Mouse (Mus musculus): Measurements from ENCODE around the gene Hecw2.

The Hecw2 gene

DNA sequence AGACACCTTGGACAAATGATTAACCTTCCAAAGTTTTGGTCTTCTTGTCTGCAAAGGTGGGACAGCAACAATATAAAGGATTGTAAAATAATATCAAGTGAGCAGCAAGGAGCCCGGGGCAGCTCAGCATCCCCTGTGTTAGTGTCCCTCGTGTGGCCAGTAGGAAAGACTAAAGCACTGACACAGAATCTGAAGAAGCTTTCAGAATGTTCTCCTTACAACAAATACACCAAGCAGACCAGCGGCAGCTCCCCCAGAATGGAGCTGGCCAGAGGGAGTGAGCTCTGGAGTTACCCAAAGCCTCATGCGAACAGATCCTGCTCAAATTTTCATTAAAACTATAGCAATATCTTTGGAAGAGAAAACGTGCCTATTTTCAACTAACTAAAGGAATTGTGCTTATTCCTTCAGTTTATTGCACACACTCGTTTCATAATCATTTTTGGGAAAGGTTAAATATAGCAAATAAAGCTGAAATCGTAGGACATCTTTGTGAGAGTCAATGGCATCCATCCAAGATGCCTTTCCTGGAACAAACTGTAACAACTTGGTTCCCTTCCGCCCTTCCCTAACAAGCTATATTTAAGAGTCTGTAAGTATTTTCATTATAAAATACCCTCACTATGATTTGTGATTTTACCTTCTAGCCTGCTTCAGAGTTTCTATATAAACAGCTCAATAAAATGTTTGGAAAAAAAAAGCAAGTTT lies 208.6 kb downstream of the Hecw2 start:
- no peak for DNase-seq (ENCODE audit: low spot score in 2 of 2)

DNA sequence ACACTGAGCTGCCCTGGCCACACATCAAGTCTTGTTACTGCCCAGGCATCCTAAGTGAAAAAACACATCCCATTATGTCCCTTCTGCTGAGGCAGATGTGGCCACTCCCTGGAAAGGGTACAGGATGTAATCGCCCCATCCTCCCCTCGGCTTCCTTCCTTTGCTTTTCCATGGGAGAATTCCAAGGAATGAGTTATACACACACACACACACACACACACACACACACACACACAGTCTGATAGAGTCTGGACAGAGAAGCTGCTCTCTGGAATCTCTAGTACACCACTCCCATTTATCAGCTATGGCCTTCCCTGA lies 216.5 kb downstream of the Hecw2 start:
- no peak for DNase-seq (ENCODE audit: low spot score in 2 of 2)

DNA sequence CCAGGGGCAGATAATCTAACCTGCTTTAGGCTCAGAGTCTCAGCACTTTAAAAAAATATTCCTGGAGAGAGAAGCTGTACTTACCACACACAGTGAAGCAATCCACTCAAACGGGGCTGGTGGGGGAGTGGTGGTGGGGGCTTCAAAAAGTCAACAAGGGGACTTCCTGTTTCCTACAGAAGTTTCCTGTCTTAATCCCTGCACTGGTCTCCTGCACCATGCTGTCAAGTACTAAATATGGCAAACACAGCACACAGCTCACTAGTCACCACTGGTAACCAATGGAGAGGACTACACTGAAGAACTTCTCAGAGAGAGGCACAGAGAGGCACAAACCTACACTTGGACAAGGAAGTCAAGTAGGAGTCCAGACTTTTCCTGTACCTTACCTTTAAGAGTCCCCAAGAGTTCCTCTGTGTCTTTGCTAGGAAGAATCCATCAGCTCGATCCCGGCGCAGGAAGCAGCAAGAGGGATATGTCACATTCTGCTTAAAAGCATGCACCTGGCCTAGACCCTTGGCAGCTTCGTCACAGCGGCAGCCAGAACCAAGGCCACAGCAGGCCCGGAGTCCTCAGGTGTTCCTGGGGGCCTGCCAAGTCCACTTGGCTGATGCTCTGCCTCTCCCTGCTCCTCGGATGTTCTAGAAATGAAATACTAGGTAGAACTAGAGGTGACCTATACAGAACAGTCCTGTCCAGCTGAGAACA lies 217.0 kb downstream of the Hecw2 start:
- no peak for DNase-seq (ENCODE audit: low spot score in 2 of 2)

DNA sequence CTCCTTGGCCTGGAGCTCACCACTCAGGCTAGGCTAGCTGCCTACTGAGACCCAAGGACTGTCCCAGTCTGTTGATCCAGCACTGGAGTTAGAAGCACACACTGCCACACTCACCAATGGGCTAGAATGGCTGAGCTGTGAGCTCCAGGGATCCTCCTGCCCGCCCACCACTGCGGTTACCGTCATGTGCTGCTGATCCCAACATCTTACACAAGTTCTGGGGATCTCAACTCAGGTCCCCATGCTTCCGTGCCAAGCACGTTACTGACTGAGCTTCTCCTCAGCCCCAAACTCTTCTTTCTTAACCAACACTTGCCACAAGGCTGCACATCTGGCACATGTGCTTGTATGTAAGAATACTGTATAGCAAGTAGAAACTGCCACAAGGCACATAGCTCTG lies 218.2 kb downstream of the Hecw2 start:
- no peak for DNase-seq (ENCODE audit: low spot score in 2 of 2)

DNA sequence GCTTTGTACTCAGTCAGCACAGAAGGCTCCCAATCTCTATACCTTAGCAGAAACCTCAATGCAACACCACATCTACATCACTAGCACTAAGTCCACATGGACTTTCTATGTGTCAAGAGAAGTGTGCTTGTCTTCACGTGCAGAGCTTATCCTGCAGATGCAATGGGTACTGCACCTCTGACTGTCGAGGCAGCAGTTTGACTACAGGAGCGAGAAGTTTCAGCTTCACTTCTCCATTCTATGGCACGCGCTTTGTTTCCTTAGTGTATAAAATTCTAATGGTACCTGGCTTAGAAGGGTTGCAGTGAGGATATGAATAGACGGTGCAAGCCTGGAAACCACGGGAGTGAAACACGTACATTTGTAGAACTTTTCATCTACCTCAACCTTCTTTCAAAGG lies 218.9 kb downstream of the Hecw2 start:
- no peak for DNase-seq (ENCODE audit: low spot score in 2 of 2)

DNA sequence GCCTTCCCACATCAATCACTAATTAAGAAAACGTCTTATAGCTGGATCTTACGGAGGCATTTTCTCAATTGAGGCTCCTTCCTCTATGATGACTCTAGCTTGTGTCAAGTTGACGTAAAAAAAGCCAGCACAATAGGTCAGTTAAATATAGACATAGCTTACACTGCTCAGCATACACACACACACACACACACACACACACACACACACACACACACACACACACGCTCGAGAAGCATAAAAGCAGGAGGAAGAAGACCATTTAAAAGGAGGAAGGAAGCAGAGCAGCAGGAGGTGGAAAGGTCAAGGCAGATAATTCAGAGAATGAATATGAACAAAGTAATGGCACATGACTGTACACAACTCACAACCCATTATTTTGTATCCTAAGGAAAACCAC lies 220.0 kb downstream of the Hecw2 start:
- no peak for DNase-seq (ENCODE audit: low spot score in 2 of 2)

DNA sequence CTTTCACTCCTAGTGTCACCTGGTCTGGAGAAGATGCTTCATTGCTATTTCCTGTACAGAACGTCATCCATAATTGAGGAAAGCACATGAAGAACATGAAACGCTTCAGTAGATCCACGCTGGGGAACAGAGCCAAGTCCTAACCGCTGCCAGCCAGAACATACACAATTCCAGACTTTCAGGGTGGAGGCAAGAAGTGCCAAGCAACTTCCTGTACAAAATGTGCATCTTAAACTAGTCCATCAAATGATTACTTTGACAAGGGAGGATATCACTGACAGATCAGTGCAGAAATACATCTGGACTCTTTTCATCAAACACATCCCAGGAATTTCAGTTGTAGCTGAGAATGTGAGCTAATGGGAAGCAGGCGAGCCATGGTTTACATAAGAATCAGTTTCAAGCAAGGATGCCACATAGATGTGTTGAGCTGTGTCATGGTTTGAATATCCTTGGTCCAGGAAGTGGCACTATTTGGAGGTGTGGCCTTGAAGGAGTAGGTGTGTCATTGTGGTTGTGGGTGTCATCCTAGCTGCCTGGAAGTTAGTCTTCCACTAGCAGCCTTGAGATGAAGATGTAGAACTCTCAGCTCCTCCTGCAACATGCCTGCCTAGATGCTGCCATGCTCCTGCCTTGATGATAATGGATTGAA lies 224.5 kb downstream of the Hecw2 start:
- DNase-seq (ENCODE audit: low spot score in 2 of 2): no peak

DNA sequence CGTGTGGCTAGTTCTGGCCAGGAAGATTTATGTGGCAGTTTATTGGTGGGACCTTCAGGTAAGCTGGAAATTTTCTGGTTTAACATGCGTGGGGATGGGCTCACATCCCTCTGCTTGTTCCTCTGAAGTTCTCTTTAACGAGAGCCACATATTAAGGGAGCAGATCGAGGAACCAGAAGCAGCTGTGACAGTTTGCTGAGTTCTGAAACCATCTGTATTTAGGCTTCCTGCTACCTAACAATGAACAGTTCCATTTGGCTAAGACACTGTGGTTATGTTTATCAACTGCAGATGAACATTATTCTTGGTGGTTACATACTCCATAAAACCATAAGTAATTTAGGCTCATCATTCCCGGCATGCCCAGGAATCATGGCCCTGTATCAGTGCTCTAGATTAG lies 242.6 kb downstream of the Hecw2 start:
- no peak for DNase-seq (ENCODE audit: low spot score in 2 of 2)

DNA sequence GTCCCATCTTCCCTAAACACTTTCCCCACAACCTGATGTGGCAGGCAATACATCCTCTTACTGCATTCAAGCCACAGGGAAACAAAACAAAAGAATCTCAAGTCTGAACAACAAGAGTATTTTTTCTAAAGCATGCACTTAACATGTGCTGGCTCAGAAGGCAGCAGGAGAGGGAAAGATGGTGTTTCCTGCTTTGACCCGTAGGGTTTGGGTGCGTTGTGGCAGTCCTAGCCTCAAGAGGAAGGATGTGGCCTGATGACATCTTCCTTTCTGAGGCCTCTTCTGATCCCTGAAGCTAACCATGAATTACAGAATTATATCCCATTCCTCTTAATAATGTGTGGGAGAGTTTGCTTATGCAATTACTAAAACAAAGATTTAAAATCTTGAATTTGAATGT lies 249.2 kb downstream of the Hecw2 start:
- DNase-seq (ENCODE audit: low spot score in 2 of 2): no peak

DNA sequence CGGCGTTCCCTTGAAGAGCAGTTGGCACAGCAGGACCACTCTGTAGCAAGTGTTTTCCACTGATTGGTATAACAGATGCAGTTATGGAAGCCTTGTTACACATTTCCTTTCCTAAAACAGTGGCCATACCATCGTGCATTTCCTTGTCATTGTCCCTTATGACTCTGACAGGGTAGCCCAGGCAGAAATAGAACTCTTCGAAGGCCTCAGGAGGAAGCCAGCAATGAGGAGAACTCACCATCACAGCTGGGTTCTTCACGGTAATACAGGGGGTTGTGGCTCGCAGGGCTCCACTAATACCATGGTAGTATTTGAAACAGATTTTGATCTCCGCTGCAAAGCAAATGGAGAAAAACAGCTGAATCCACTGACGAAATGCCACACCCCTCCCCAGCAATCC lies 252.5 kb downstream of the Hecw2 start:
- DNase-seq (ENCODE audit: low spot score in 2 of 2): no peak

DNA sequence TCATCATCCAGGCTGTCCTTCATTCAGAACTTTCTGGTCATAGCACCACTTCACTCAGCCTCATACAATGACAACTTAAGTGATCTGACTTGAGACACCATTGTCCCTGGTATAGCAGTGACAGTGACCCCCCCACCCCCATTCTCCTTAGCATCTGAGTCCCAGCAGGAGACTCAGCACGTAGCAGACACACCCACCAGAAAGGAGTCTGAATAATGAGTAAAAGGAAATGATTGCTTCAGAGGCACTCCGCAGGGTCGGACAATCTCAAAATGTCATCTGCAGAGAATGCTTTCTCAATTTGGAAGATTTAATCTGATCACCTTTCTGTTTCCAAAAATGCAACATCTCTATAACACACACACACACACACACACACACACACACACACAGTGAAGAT lies 253.4 kb downstream of the Hecw2 start:
- DNase-seq (ENCODE audit: low spot score in 2 of 2): no peak

DNA sequence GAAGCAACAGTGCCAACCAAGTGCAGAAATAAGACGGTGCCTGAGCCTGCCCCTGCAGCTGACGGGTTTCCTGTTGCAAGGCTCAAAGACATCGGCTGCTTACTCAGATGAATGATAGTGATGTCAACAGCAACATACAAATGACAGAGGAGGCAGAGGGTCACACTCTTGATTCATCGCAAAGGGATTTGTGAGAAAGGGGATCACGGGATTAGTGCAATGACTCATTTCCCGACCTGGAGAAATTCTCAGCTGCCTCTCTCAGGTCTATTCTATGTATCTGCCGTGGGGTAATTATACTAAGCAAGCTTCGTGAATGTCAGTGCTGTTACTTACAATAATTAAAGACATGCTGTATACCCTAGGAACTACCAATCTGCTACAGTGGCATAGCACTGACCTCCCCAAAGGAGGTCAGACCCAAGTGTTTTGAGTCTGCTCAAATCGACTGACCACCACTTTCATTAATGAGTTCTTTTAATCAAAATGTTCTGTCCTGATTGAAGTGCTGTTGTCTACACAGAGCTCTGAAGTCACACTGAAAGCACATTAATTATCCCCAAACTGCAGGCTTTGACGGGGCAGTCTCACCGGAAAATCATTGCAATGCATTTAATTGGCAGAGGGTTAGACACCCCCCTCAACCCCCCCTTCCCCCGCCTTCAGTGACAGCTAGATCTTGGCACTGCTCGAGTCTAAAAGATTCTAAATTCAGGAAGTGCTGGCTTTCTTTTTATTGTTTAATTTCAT lies 254.5 kb downstream of the Hecw2 start:
- no peak for DNase-seq (ENCODE audit: low spot score in 2 of 2)

DNA sequence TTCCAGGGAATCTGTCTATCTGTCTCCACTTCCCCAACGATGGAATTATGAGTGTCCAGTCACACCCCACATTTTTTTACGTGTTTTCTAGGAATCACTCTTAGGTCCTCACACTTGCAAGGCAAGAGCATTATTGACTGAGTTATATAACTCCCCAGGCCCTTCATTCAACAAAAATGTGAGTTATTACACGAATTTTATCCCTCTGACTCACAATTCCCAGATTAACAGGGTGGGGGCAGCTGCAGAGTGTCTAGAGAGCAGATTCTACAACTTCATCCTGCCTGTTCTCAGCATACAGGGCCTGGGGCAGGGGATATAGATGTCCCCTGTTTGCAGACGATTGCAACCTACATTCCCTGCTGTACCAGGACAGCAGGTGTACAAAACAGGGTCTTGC lies 255.7 kb downstream of the Hecw2 start:
- DNase-seq (ENCODE audit: low spot score in 2 of 2): no peak

DNA sequence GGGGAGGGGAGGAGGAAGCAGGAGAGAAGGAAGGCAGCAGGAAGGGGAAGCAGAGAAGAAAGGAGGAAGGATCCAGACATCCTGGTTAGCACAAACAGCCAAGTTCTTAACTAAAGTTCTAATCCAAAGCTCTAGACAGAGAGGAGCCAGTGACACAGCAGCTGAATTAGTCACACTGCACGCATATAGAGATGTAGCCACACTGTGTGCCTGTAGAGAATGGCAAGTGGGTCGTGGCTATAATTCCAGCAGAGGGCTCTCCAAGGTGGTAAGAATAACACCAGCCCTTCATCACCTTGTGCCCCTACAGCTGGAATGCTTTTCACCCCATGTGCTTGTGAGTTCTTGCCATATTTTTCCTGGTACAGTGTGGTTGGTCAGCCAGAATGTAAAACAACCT lies 261.7 kb downstream of the Hecw2 start:
- no peak for DNase-seq (ENCODE audit: low spot score in 2 of 2)

DNA sequence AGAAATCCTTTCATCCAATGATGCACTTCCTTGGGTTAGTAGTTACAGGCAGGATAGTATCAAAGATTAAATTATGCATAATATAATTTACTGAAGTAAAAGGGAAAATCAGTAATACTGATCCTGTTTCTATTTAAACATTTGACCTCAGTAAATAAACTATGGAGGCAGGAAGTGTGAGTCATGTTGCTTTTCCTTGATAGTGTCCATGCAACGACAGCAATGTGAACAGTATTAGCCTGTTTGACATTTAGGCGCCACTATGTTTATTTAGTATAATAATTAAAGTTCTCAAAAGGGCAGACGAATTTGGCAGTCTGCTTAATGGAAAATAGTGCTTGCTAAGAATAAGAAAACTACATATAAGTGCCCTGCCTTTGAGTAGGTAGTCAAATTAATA lies 263.7 kb downstream of the Hecw2 start:
- no peak for DNase-seq (ENCODE audit: low spot score in 2 of 2)

DNA sequence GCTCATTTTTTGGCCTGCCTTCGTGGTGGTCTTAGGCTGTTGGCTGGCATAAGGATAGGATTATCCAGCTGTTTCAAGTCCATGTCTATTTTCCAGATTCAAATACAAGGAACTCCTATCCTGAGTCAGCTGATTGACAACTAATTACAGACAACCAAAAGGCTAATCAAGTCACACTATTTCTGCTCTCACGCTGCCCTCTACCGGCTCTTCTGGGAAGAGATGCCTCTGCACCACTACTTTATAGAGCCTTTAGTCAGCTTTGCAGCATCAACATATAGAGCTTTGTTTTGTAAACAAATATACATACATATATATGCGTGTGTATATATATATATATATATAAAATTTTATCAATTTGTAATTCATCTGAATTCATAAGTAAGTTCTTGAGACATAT lies 267.4 kb downstream of the Hecw2 start:
- DNase-seq (ENCODE audit: low spot score in 2 of 2): no peak

DNA sequence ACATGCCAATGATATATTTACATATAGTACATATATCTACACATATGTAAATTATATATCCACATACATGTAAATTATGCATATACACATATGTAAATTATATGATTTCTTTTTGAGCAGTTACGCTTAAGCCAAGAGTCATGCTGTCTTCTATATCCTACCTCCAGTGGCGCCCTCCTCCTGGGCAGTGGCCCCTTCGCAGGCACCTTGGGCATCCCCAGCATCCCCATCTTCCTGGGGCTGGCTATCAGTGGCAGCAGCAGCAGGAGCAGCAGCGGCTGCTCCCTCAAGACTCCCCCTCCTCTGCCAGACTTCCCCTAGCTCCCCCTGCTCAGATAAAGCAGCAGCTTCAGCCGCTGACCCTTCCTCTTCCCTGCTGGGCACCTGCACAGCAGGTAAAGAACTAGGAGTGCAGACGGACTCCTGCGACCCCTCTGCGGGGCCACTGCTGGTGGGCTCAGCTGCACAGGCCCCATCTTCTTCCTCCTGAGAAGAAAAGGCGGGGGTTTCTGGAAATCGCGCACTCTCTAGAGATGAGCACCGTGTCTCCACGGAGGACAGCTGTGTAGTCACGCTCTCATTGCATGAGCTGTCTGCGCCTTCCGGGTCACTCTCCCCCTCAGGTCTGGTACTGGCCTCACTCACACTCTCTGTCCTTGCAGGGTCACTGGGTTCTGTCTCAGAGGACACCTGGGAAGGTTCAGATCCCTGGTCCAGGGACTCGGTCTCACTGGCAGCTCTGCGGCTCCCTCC lies 269.6 kb downstream of the Hecw2 start:
- no peak for DNase-seq (ENCODE audit: low spot score in 2 of 2)

DNA sequence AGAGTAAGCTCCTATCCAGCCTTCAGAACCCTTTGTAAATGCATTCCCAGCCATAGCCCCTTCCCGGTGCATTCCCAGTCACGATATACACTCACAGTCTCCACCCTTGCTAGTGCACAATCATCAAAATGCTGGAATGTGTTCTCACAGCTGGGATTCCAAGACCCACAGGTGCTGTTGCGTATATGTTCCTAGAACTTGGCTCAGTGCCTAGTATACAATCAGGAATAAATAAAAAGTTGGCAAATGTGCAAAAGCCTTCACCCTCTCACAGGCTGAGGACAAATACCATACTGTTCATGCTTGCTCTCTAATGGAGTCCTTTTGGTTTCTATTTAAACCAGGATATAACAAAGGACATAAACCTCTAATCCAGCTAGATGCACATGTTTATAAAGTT lies 283.1 kb downstream of the Hecw2 start:
- no peak for DNase-seq (ENCODE audit: low spot score in 2 of 2)

DNA sequence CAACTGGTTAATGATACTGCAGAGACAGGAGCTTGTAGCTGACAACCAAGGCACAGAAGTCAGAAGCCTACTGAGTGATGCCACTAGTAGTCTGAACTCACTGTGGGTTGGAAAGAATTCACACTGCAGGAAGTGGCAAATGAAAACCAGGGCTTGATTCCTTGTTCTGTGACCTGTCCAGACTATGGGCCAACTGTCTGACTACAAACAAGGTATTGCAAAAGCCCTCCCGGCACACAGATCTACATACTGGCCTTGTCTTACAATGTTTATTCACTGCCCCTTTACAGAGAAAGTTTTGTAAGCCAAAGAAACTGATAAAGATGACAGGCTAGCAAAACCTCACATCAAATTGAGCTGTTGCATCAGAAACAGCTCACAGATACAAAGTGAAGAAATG lies 284.7 kb downstream of the Hecw2 start:
- no peak for DNase-seq (ENCODE audit: low spot score in 2 of 2)

DNA sequence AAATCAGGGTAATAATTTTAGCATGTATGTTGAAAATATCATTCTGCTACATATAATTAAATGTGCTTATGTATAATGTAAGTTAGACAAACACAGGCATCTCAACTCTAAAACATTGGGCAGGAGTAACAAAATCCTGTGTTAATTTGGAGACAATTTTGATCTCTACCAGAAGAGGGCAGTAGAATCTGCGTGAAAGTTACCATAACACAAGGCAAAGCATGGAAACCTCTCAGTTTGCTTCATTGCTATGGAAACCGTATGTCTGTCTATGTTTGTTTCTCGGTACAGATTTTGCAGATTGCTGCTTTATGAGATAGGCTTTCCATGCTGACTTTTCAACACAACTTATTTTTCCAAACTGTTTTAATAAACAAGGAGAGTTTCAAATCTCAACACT lies 285.9 kb downstream of the Hecw2 start:
- no peak for DNase-seq (ENCODE audit: low spot score in 2 of 2)

DNA sequence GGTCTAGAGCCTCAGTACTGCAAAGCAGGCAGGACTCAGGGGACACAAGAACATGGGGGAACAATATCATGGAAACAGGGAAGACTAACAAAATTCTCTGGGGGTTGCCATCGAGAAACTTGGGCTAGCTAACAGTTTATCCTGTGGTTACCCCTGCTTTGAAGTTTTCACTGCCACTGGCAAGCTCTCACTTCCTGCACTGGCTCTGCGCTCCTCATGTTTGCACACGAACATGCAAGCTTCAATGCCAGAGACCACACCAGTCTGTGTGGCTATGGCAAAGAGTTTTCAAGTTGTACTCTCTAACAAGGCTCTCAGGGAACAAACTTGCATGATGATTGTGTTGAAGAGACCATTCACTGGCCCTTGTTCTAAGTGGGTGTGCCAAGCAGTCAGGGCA lies 288.8 kb downstream of the Hecw2 start:
- DNase-seq (ENCODE audit: low spot score in 2 of 2): no peak

DNA sequence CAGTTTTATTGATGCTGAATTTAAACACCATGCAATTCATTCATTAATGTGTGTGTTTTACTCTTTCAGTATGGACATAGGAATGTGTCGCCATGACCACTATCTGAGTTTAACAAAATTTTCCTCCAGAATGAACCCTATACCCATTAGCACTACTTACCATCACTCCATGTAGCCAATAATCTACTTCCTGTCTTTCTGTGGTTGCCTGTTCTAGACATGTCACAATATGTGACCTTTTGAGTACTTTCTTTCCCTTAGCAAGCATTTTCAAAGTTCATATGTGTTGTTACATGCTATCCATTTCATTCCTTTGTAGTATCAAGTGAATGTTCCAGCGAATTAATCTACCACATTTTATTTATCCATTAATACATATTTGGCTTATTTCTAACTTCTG lies 294.6 kb downstream of the Hecw2 start:
- DNase-seq (ENCODE audit: low spot score in 2 of 2): no peak

Measured in frontal cortex, postnatal 10 days (tissue).